Mouse (Mus musculus) neural tube, embryonic 14.5 days (tissue): ENCODE data around the gene Pkig. TPM values are rescaled to one million over a fixed set of nuclear protein-coding genes. Genes with fewer than 3 reads are reported as not detected.

Experiments used
- ATAC-seq: fragments of 200-750 bp; cut with Nextera tagmentation; 2 replicates; pipeline ENCODE4 v1.8.0; 2017; ENCODE audit warnings: low read depth, mild to moderate bottlenecking, moderate TSS enrichment, moderate library complexity
- H3K27ac ChIP-seq: fragments of 300-500 bp; sonication (generic); 2 replicates; pipeline ENCODE4 v1.5.1; 2014; ENCODE audit warnings: low read depth, mild to moderate bottlenecking, control low read depth, low read length, moderate library complexity, mixed read lengths
- H3K27me3 ChIP-seq: fragments of 300-500 bp; sonication (generic); 2 replicates; pipeline ENCODE4 v1.6.1; 2014; ENCODE audit warnings: low read length; ENCODE audit not compliant: control insufficient read depth, insufficient read depth
- H3K36me3 ChIP-seq: fragments of 300-500 bp; sonication (generic); 2 replicates; pipeline ENCODE4 v1.6.1; 2014; ENCODE audit warnings: low read length, mixed read lengths; ENCODE audit not compliant: control insufficient read depth, insufficient read depth
- H3K4me1 ChIP-seq: fragments of 300-500 bp; sonication (generic); 2 replicates; pipeline ENCODE4 v1.6.1; 2014; ENCODE audit warnings: low read length; ENCODE audit not compliant: control insufficient read depth, insufficient read depth
- H3K4me2 ChIP-seq: fragments of 300-500 bp; sonication (generic); 2 replicates; pipeline ENCODE4 v1.6.1; 2014; ENCODE audit warnings: mild to moderate bottlenecking, low read depth, low read length, control low read depth
- H3K4me3 ChIP-seq: fragments of 300-500 bp; sonication (generic); 2 replicates; pipeline ENCODE4 v1.5.1; 2014; ENCODE audit warnings: low read depth, low read length, control low read depth, mixed read lengths
- H3K9ac ChIP-seq: fragments of 300-500 bp; sonication (generic); replicated peaks from 2 replicates; pipeline ENCODE4 v1.6.1; 2014; ENCODE audit warnings: low read depth, mild to moderate bottlenecking, control low read depth, low read length, mixed read lengths
- H3K9me3 ChIP-seq: fragments of 300-500 bp; sonication (generic); 2 replicates; pipeline ENCODE4 v1.6.1; 2016; ENCODE audit warnings: low read length; ENCODE audit not compliant: control insufficient read depth
- WGBS: fragments of 180-500 bp; shearing (Covaris S2); extraction: QIAGEN DNeasy Blood & Tissue Kit; methylation state at CpG from one replicate; pipeline ENCODE4 v1.1.7; 2014; 5-methylcytosine and 5-hydroxymethylcytosine counted together
- polyA plus RNA-seq: library from polyadenylated mRNA; unstranded; fragments of >200 nt; fragmentation: Nextera tagmentation; extraction: Ambion mirVana; gene quantifications from 2 replicates; pipeline ENCODE4 v1.2.1, GENCODE M21; 2014

The Pkig gene
- polyA plus RNA-seq, 1 experiment from 2014 or later, result 102 TPM

DNA sequence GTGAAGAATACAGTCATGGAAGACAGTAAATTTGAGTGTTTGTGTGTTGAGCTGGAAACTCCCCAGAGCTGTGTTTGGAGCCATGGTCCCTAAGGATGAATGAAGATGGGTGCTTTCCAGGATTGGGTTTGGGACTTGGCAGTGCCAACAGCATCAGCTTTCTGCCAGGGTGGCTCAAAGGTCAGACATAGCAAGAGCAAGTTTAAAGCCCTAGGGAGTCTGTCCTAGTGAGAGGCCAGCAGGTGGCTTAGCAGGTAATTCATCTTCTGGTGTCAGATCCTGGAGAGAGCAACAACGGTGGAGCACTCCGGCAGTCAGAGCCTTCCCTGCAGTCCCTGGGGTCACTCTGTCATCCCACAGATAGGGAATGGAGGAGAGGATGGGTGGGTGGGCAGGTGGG, 60.3 kb downstream of the Pkig start:
- no peak overlapping the region for H3K27ac ChIP-seq
- ATAC-seq, result no peak
- no peaks in the 10 kb centered on the region for H3K27me3 ChIP-seq
- WGBS, result 9% methylated on average over 2 of the region's 2 CpGs
- H3K4me3 ChIP-seq, result no peak overlapping the region
- no peak overlapping the region for H3K9ac ChIP-seq
- no peaks in the 10 kb centered on the region for H3K4me1 ChIP-seq
- H3K4me2 ChIP-seq, result no peak overlapping the region
- H3K9me3 ChIP-seq, result no peaks in the 10 kb centered on the region
- H3K36me3 ChIP-seq, result no peaks in the 10 kb centered on the region

DNA sequence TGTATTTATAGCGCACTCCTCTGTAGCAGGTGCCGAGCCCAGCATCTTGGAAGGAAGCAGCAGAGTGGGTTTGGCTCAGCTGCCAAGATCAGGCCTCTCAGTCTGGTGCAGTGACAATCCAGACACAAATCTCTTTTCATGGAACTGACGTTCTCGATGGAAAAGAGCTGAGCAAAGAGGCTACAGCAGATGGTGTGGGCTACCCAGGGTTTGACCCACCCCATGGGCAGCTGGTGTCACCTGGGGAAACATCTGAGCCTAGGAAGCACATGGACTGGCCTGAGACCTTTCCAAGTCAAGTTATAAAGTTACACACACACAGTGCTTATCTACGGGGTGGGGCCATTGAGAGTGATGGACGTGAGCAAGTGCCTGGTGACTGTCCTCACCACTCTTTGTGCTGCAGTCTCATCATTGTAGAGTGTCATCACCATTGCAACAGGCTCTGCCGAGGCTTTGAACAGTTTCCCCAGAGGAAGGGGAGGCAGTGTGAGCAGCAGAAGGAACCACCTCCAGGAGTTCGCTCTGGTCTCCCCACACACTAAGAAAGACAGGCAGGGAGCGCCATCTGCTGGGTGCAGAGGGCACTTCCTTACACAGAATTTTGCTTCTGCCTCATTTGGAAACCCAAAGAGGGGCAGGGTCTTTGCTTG, 60.9 kb downstream of the Pkig start:
- no peaks in the 10 kb centered on the region; the same call in 1 of the 2 replicates for H3K36me3 ChIP-seq
- no peak overlapping the region for H3K27ac ChIP-seq
- no peaks in the 10 kb centered on the region for H3K4me1 ChIP-seq
- H3K9me3 ChIP-seq, result no peaks in the 10 kb centered on the region
- H3K27me3 ChIP-seq, result no peaks in the 10 kb centered on the region
- WGBS, result 30% methylated on average over 9 of the region's 9 CpGs
- H3K4me3 ChIP-seq, result no peak overlapping the region
- ATAC-seq, result peak; percentile 77; the same call in 1 of the 2 replicates
- H3K4me2 ChIP-seq, result no peak overlapping the region
- H3K9ac ChIP-seq, result no peak overlapping the region

DNA sequence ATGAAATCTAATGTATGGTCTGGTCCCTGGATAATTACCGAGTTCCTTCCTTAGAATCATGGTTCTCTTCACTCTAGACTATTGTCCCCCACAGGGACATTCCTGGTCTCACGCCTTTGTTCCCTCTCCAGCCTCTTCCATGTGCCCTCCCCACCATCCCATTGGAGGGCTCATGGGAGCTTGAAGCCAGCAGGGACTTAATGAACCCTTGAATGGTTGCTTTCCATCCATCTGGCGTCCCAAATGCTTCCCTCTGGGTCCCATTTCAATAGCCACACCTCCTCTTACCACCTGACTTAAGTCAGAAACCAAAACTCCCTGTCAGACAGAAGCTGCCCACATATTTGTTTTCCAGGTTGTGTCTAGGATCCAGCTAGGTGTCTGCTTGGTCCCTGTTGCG, 61.4 kb downstream of the Pkig start:
- Histone ChIP-seq H3K36me3 (no peaks in the 10 kb centered on the region; the same call in 1 of the 2 replicates), H3K27me3 (no peaks in the 10 kb centered on the region), H3K27ac (no peak overlapping the region), H3K9ac (no peak overlapping the region), H3K9me3 (no peaks in the 10 kb centered on the region), H3K4me3 (no peak overlapping the region), H3K4me2 (no peak overlapping the region), H3K4me1 (no peaks in the 10 kb centered on the region)
- WGBS, result 38% methylated on average over 4 of the region's 4 CpGs
- 0 out of 2 replicates have a peak, but pooled peaks have one; percentile 19 for ATAC-seq

DNA sequence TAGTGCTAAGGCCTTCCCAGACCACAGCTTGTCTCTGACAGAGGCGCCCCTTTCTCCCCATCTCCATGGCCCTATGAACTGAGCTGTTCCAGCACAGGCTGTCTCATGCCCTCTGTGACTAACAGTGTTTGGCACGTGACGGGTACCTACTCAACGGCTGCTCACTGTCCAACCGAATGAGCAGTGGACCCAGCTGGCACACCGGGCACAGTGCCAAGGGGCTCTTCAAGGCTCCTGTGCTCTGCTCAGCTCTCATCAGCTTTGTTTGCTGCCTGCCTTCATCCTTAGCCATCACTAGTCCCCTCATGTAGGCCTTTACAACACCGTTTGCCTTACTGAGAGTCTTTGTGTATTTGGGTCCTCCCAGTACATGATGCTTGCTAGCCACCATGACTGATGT, 64.4 kb downstream of the Pkig start:
- WGBS, result 43% methylated on average over 7 of the region's 7 CpGs
- Histone ChIP-seq H3K4me3 (no peak overlapping the region), H3K4me1 (0 out of 2 replicates have a peak, but pooled peaks cover 2% of the 10 kb centered on the region), H3K4me2 (no peak overlapping the region), H3K27ac (peak overlapping the region; percentile 80), H3K9ac (no peak overlapping the region), H3K27me3 (no peaks in the 10 kb centered on the region), H3K36me3 (no peaks in the 10 kb centered on the region; the same call in 1 of the 2 replicates), H3K9me3 (no peaks in the 10 kb centered on the region)
- peak; percentile 84 for ATAC-seq

DNA sequence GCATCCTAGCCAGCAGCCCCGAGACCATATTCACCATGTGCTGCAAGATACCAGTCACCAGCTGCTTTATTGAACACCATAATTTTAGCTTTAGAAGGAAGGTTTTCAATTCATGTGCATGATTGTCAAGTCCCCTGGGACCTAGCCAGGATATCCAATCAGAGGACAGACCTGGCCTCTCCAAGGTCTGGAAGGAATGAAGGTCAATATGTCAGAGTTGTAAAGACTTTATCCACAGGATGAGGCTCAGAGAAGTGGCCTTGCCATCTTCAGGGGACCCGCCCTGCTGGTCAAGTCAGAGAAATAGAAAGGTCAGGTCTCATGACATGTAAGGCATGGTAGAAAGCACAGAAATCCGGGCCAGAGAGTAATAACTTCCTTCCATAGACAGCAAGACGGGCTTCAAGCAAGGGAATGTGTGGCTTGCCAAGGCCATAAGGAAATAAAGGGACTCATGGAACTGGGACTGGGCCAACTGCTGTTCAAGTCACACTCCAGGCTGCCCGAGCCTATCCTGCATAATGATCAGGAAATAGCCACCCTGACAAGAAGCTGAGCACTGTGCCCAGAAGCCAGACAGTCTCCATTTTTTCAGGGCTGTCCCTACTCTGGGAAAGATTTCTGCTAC, 68.7 kb downstream of the Pkig start:
- H3K27me3 ChIP-seq, result no peaks in the 10 kb centered on the region
- WGBS, result 64% methylated on average over 5 of the region's 5 CpGs

DNA sequence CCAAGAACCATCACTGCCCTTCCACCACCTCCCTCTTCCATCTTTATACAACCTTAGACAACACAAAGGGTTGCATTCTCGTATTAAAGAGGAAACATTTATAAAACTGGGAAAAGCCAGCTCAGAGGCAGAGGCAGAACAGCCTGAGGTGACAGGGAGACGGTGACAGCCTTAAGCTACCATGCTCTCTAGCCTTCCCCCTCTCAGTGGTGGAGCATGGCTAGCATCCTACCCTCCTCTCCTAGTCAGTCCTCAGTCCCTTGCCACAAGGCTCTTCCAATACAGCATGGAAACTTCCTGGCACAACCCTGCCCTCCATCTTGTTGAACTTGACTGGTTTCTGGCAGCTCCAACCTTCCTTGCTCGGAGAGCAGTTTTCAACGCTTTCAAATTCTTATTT, 70.1 kb downstream of the Pkig start:
- no peak for ATAC-seq

More for the DNA sequence above, 68.7 kb downstream of the Pkig start:
- ATAC-seq, result peak; percentile 29; the same call in 1 of the 2 replicates
- Histone ChIP-seq H3K4me1 (0 out of 2 replicates have a peak, but pooled peaks cover 2% of the 10 kb centered on the region), H3K4me3 (no peak overlapping the region), H3K9me3 (no peaks in the 10 kb centered on the region), H3K27ac (no peak overlapping the region), H3K9ac (no peak overlapping the region), H3K4me2 (no peak overlapping the region), H3K36me3 (no peaks in the 10 kb centered on the region; the same call in 1 of the 2 replicates)

DNA sequence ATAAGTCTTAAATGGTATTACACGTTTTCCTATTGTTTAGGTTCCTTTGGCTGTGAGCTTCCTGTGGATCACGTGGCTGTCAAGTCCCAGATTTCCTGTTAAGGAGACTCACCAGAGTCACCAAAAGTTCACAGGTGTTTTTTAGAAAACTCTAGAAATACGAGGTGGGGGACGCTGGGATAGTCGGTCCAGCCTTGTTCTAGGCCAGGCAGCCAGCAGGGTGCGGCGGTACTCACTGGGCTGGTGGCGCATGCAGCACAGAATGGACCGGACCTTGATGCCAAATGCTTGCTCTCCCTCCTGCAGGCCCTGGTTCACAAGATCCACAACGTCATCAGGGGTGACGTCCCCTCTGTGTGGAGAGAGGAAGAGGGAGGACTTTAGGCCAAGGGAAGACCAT, 73.8 kb downstream of the Pkig start:
- H3K4me3 ChIP-seq, result no peak overlapping the region
- no peak for ATAC-seq
- H3K4me1 ChIP-seq, result no peaks in the 10 kb centered on the region
- 93% methylated on average over 11 of the region's 11 CpGs for WGBS
- no peak overlapping the region for H3K27ac ChIP-seq
- H3K27me3 ChIP-seq, result no peaks in the 10 kb centered on the region
- H3K9me3 ChIP-seq, result no peaks in the 10 kb centered on the region
- H3K4me2 ChIP-seq, result no peak overlapping the region
- no peaks in the 10 kb centered on the region for H3K36me3 ChIP-seq
- H3K9ac ChIP-seq, result no peak overlapping the region

More for the DNA sequence above, 70.1 kb downstream of the Pkig start:
- Histone ChIP-seq H3K9me3 (no peaks in the 10 kb centered on the region), H3K4me1 (0 out of 2 replicates have a peak, but pooled peaks cover 2% of the 10 kb centered on the region), H3K4me3 (no peak overlapping the region), H3K36me3 (no peaks in the 10 kb centered on the region; the same call in 1 of the 2 replicates), H3K9ac (no peak overlapping the region), H3K27ac (no peak overlapping the region), H3K4me2 (no peak overlapping the region), H3K27me3 (no peaks in the 10 kb centered on the region)
- 95% methylated on average over 4 of the region's 4 CpGs for WGBS

DNA sequence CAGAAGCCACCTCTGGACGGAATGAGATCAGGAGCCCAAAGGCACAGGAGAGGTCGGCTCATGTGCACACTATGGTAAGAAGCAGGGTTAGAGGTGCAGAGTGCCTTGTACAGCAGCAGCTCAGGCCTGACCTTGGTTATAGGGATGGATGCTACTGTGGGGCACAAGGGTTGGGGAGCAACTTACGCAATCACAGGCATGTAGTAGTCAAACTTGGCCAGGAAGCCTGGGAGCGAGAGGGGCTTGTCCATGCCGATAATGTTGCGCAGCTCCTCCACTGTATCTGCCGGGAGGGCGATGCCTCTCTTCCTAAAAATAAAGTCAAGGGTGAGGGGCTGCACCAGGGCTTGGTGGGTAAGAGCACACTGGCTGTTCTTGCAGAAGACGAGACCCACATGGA, 77.0 kb downstream of the Pkig start:
- Histone ChIP-seq H3K27ac (no peak overlapping the region), H3K4me3 (no peak overlapping the region), H3K4me1 (no peaks in the 10 kb centered on the region), H3K9ac (no peak overlapping the region), H3K36me3 (no peaks in the 10 kb centered on the region), H3K4me2 (no peak overlapping the region), H3K27me3 (no peaks in the 10 kb centered on the region), H3K9me3 (no peaks in the 10 kb centered on the region)
- no peak for ATAC-seq
- 95% methylated on average over 9 of the region's 9 CpGs for WGBS

DNA sequence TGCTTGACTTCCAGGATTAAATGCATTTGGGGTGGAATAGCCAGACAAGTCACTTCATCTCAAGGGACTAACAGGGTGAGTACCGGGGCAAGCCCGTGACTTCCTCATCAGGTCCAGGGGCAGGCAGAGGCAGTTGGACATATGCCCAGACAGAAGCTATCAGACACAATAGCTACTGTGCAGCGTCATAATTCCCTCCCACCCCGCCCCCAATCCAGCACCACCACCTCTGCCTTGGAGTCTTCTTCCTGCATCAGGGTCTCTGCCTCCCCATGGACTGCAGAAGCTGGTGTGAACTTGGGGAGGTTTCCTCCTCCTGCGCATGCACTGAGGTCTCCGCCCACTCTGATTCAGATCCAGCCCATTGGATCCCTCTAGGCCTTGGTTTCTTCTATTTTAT, 77.8 kb downstream of the Pkig start:
- H3K9ac ChIP-seq, result no peak overlapping the region
- no peaks in the 10 kb centered on the region for H3K27me3 ChIP-seq
- 64% methylated on average over 6 of the region's 6 CpGs for WGBS
- no peak for ATAC-seq
- no peaks in the 10 kb centered on the region for H3K9me3 ChIP-seq
- no peaks in the 10 kb centered on the region for H3K4me1 ChIP-seq
- H3K27ac ChIP-seq, result no peak overlapping the region
- H3K4me3 ChIP-seq, result no peak overlapping the region
- no peak overlapping the region for H3K4me2 ChIP-seq
- no peaks in the 10 kb centered on the region for H3K36me3 ChIP-seq
